Mouse (Mus musculus) left cerebral cortex, postnatal 10 days (tissue): ENCODE data around the gene Kel. TPM values are rescaled to one million over a fixed set of nuclear protein-coding genes. Genes with fewer than 3 reads are reported as not detected.

Experiments used
- DNase-seq, 2 experiments: peaks; one replicate each; pipeline ENCODE4 v3.0.0; 2021 to 2022; ENCODE audit warnings: low spot score in 2 of 2, mixed read lengths in 1 of 2; ENCODE audit errors: extremely low spot score in 1 of 2
- intact Hi-C: fragments of 180-260 bp; cut with DNase I; formaldehyde crosslinking; loops from one replicate; pipeline ENCODE4 v1.15.1; 2025
- total RNA-seq, 2 experiments: library from RNA; stranded (reverse); gene quantifications; 2 replicates each; pipeline ENCODE4 v1.2.3; 2021

Kel gene
- not detected for total RNA-seq

DNA sequence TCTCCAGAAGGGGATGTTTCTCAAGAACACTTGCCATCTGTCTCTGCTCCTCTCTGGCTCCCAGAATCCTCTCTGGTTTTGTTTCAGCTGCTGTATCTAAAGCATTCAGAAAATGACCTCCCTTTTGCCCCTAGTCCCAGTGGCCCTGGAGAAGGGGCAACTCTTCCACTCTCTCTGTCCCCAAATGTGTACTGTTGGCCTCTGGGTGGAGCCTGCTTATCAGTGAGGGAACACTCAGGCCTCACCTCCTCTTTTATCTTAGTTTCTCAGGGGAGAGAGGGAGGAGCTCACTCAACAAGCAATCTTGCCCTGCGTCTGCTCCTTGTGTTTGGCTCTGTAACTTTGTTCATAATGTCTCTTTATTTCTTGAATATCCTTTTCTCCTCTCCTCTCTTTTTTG lies at the start of gene Kel:
Gene Kel (minus strand): TSS at position 217 of the 400 bp plus-strand sequence.
- intact Hi-C loops: no loop called here

DNA sequence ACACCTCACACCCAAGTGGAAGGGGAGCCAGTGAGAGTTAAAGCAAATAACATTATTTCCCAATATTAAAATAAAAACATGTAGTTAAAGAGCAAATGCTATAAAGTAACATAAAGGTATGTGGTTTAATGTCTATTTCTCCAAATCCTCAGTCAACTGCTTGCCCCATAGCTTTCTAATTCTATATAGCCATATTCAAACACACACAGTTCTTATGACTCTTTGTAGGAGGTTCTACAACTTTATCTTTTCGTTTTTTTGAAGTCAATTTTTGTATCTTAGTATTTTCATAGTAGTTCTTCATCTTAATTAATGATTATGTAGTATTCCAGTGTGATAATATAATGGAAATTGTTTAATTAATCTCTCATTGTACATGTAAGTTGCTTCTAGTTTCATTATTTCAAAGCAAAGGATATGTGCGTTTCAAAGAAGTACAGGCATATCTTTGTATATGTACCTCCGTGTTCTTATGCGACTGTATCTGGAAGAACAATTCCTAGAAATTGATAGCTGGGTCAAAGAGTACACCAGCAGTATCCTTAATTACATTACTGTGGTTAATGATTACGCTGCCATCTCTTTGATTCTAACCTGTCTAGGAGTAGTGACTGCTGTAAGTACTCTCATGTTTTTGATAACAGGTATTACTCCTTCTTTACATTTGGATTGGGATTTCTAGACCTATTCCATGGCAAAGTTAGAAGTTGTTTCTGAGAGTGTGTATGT lies 40.7 kb upstream of the Kel start:
- DNase-seq: no peak
- intact Hi-C loops: no loop called here

More for the DNA sequence above, at the start of gene Kel:
- DNase-seq: no peak

DNA sequence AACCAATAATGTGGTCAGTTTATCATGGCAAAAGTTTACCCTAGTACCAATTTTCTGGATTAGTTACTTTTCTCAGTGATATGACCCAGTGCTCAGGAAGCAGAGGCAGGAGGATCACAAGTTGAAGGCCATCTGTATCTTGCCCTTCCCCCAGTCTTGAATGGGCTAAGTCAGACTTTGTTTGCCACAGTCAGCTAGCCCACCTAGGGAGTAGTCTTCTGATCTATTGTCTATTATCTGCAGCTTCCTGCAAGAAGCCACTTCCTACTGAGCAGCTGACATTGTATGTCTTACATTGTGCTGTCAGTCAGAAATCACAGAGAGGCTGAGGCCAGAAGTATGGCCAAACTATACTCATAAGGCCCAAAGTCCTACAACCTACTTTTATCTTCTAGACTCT lies 37.0 kb upstream of the Kel start:
- intact Hi-C loops: no loop called here
- no peak for DNase-seq

DNA sequence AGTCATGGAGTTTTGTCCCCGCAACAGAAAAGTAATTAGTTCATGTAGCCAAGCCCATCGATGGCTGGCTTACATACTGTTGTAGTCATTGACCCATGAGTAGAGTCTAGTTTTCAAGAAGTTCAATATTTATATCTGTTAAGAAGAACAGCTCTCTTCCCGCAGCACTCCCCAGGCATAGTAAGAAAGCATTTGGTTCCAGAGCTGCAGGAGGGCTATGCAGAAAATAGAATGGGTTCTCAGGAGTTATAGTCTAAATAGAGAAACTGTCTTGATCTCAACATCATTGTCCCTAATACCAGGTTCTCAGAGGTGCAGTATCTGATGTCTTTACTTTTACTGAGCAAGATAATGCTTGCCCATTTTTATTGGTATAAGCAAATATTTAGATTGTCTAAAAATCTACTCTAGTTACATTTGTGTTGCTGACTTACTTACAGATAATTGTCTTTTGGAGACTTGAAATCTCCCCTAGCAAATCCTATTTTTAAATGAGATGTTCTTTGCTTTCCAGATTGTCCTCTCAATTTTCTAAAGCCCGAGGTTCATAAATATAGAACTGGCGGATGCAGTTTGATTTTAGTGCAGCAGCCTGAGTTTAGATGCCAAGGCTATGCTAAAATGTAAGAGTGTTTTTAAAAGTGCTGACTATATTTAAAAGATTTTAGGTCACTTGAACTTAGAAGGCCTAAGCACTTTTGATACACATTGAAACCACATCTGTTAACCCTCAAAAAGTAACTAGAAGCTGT lies 30.8 kb upstream of the Kel start:
- DNase-seq: no peak
- intact Hi-C loops: no loop called here

- no peak for DNase-seq
- intact Hi-C loops: no loop called here
Observed at GRCm38 (mm10) chr6:41727989-41728609, 24.0 kb upstream of the Kel start.

DNA sequence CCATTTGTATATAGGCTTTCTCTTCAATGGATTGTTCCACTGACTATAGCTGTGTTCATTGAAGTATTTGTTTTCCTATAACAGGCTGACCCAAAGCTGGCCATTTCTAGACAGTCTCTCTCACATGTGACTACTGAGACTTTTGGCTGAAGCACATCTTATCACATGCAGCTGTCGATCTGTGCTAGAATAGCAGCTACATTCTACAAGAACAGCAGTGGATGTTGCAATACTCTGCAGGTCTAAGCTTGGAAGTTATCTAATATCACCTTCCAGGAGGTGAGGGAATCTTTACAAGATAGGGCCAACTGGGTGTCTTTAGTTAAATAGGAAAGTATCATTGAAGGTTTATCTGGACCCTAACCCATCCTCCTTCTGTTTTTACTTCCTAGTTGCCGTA lies 17.3 kb upstream of the Kel start:
- intact Hi-C loops: no loop called here
- DNase-seq: no peak

DNA sequence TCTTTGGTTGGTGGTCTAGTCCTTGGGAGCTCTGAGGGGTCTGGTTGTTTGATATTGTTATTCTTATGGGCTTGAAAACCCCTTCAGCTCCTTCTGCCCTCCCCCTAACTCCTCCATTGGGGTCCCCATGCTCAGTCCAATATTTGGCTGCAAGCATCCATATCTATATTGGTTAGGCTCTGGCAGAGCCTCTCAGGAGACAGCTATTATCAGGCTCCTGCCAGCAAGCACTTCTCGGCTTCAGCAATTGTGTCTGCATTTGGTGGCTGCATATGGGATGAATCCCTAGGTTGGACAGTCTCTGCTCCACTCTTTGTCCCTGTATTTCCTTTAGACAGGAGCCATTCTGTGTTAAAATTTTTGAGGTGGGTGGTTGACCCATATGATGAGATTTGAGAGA lies 6.1 kb upstream of the Kel start:
- intact Hi-C loops: no loop called here
- no peak for DNase-seq

DNA sequence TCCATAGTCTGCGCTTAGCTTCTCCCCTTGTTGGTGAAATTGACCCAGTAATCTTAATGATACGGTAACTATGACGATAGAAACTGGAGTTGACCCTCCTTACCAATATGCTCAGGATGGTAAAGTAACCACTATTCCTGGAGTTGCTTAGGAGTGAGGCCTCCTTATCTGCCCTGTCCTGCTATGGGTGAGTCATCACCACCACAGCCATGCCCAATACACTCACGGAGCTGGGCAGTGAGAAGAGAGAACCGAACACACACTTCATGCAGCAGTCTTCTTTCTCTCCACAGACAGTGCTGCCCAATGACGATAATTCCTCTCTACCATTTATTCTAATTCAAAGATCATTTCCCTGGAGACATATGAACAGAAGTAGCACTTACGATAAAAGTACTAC lies 2.1 kb upstream of the Kel start:
- intact Hi-C loops: no loop called here
- no peak for DNase-seq

DNA sequence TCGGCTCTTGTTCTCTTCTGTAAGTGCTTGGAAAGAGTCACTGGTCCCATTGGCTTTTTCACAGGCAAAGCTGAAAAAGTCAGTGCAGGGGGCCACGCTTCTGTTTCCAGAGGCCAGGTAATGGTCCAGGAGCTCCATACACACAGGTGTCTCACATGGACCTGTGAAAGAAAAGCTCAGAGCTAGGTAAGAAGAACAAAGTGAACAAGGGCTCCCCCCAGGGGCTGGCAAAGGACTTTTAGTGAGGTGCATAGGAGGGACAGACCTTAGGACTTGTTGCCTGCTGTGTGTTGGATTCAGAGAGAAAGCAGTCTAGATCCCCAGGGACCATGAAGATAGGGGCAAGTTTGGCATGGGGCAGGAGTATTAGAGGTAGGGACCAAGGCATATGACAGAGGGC lies 1.2 kb downstream of the Kel start:
- intact Hi-C loops: no loop called here
- no peak for DNase-seq

DNA sequence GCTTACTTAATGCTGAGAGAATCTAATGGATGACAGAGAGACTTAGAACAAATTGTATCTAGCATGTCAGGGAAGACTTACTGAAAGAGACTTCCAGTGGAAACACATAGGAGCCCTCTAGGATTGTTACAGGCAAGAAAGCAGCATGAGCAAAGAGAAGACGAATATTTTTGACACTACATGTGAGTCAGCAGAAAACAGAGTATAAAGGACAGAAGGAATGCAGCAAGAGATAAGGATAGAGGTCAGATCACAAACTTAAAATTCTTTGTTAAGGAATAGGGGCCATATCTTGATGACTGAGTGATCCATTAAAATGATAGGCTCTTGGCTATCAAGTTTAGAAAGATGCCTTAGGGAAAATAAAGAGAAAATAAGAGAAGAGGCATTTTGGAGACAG lies 2.9 kb downstream of the Kel start:
- no peak for DNase-seq
- intact Hi-C loops: no loop called here

- intact Hi-C loops: no loop called here
- no peak for DNase-seq
Observed at GRCm38 (mm10) chr6:41694407-41694806, 9.7 kb downstream of the Kel start.

GRCm38 (mm10) chr6:41692200-41692599 lies 11.9 kb downstream of the Kel start:
- intact Hi-C loops: no loop called here
- no peak for DNase-seq

GRCm38 (mm10) chr6:41685596-41685995 lies 18.5 kb downstream of the Kel start:
- intact Hi-C loops: no loop called here
- DNase-seq: no peak

GRCm38 (mm10) chr6:41684911-41685310 lies 19.2 kb downstream of the Kel start:
- intact Hi-C loops: no loop called here
- no peak for DNase-seq

DNA sequence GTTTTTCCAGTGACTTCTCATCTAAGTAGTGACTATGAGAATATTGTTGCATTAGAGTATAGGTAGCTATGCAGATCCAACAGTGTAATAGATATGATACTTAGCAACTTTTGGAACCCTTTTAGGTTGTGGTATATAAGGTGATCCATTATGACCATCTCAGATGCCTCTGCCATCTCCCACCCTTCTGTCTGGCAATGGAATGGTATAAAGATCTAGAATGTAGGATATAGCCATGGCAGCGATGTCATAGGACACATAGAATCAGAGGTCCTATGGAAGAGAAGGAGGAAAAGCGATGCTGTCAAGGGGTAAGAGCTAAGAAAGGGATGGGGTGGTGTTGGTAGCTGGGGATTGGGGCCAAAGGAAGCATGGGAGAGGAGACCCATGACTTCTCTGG lies 20.0 kb downstream of the Kel start, which contains the start of gene Llcfc1:
Gene Llcfc1 (plus strand): TSS at position 301 of the 400 bp plus-strand sequence.
- intact Hi-C loops: no loop called here
- no peak for DNase-seq

DNA sequence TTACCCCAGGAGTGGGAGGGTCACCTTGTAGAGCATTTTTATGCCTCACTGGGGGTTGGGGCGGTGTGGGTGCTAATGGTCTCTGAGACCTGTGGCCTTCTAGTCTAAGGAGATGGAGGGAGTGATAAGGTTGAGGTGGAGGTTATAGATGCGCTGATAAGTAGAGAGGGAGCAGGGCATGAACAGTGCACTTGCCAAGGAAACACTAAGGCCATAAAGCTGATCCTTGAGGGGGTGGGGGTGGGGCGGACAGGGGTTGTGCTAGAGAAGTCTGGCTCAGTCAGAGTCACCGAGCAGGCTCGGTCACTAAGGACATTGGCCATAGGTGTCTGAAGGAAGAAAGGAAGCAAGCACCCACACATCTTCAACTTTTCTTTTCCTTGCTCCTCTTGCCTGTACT lies 22.5 kb downstream of the Kel start:
- intact Hi-C loops: no loop called here
- DNase-seq: no peak

- DNase-seq: no peak
- intact Hi-C loops: no loop called here
Observed at GRCm38 (mm10) chr6:41680669-41681068, 23.5 kb downstream of the Kel start, which contains the start of gene Trpv5. Trpv5 (minus strand) TSS chr6:41680769.

- intact Hi-C loops: no loop called here
- DNase-seq: no peak
Observed at GRCm38 (mm10) chr6:41676530-41676929, 27.6 kb downstream of the Kel start.

GRCm38 (mm10) chr6:41662320-41662719 lies 41.8 kb downstream of the Kel start:
- DNase-seq: no peak
- intact Hi-C loops: no loop called here

GRCm38 (mm10) chr6:41658487-41658886 lies 45.7 kb downstream of the Kel start:
- no peak for DNase-seq
- intact Hi-C loops: no loop called here
